ENCODE assay signal across 10 mouse cellular contexts in the genomic region with DNA sequence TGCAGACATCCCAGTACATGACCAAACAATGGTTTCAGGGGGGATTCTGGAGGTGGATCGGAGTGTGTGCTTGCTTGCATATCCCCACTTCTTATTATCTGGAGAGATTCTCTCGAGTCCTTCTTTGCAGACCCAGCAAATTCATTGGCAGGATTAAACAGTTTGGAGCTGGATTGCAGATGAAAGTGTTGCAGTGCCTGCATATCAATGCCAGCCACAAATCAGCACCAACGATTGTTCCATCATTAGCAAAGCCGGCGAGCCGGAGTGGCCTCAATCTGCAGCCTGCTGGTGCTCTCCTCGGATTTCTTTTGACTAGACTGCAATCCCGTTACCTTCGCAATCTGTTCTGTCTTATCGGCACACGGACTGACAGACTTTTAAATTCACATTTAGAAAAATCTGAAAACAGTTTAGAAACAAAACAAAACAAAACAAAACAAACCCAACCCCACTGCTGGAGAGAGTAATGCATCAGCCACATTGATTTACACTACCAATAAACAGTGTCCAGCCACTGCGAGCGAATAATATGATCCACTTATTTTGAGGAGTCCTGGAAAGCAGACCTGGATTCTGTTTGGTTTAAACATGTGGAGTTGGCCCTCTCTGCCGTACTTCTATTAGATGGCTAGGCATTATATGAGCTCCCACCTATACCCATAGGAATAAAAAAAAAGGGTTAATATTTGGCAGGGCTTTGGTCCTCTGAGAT.
A peak's percentile ranks its signal among the peaks of the same experiment; 100 is the strongest.
DNase-seq lines count a peak whose midpoint lies in the region; ATAC-seq lines count a peak whose summit lies in the region.
"Had no signal": no experiment of that assay in that cellular context is flagged by ENCODE, and none has a peak within 500 bp of the region (broad histone marks: within the 10 kb centered on the region; RNA-seq: fewer than 3 reads in every experiment).

No protein-coding gene starts in this region.

- H3K36me3 ChIP-seq in heart, embryonic 12.5 days = no peaks in the 10 kb centered on the region
- H3K36me3 ChIP-seq in heart, embryonic 10.5 days = no peaks in the 10 kb centered on the region
- no peaks in the 10 kb centered on the region for H3K36me3 ChIP-seq in hindbrain, embryonic 16.5 days (ENCODE audit: control insufficient read depth, insufficient read depth, low read length)

- no peak overlapping the region for H3K4me3 ChIP-seq in heart, embryonic 12.5 days
- no peak overlapping the region for H3K4me3 ChIP-seq in heart, embryonic 10.5 days
- peak overlapping the region; percentile 31 for H3K4me3 ChIP-seq in hindbrain, embryonic 16.5 days (ENCODE audit: low read length)
- H3K4me3 ChIP-seq: erythroblast, embryonic 14.5 days had no signal

- peaks cover 8% of the 10 kb centered on the region; the same call in 1 of the 2 replicates for H3K4me1 ChIP-seq in heart, embryonic 12.5 days (replicated peaks)
- H3K4me1 ChIP-seq in heart, embryonic 10.5 days = no peaks in the 10 kb centered on the region
- peaks cover 3% of the 10 kb centered on the region for H3K4me1 ChIP-seq in hindbrain, embryonic 16.5 days (ENCODE audit: control insufficient read depth, insufficient read depth, low read depth, low read length)

- peak overlapping the region; percentile 29 for H3K4me2 ChIP-seq in heart, embryonic 12.5 days
- H3K4me2 ChIP-seq in hindbrain, embryonic 16.5 days (ENCODE audit: low read length) = peak overlapping the region; percentile 59

- H3K27me3 ChIP-seq in heart, embryonic 12.5 days (replicated peaks) = no peaks in the 10 kb centered on the region
- no peaks in the 10 kb centered on the region for H3K27me3 ChIP-seq in heart, embryonic 10.5 days (ENCODE audit: insufficient read depth, poor library complexity, severe bottlenecking)
- no peaks in the 10 kb centered on the region for H3K27me3 ChIP-seq in hindbrain, embryonic 16.5 days (replicated peaks; ENCODE audit: control insufficient read depth, insufficient read depth, low read length)

- no peak for DNase-seq in heart, embryonic 10.5 days (ENCODE audit: low spot score)
- peak; percentile 21 for DNase-seq in right cerebral cortex, postnatal 4 days
- no peak for DNase-seq in right cerebral cortex, postnatal 36 days (ENCODE audit: low spot score in 2 of 2)
- peak; percentile 68 for DNase-seq in retina, postnatal 1 day
- no peak for DNase-seq in cerebellum, adult 9-11 months
- DNase-seq: adrenal gland, adult 2 months had no signal

- H3K9me3 ChIP-seq in heart, embryonic 12.5 days (replicated peaks) = no peaks in the 10 kb centered on the region
- H3K9me3 ChIP-seq in heart, embryonic 10.5 days = no peaks in the 10 kb centered on the region
- H3K9me3 ChIP-seq in hindbrain, embryonic 16.5 days (ENCODE audit: control insufficient read depth, low read length) = no peaks in the 10 kb centered on the region

- no peak for ATAC-seq in heart, embryonic 12.5 days (ENCODE audit: insufficient number of reproducible peaks, low FRiP score)
- ATAC-seq in hindbrain, embryonic 16.5 days = peak; percentile 82
- ATAC-seq in granulocyte monocyte progenitor cell, adult 5-6 weeks (replicated peaks; ENCODE audit: poor library complexity, severe bottlenecking) = no peak

- WGBS in heart, embryonic 12.5 days = 46% methylated on average over 14 of the region's 14 CpGs
- 57% methylated on average over 14 of the region's 14 CpGs for WGBS in heart, embryonic 10.5 days
- 21% methylated on average over 14 of the region's 14 CpGs for WGBS in hindbrain, embryonic 16.5 days

- no peak overlapping the region for H3K9ac ChIP-seq in heart, embryonic 12.5 days
- H3K9ac ChIP-seq in hindbrain, embryonic 16.5 days (ENCODE audit: low read depth, low read length) = peak overlapping the region; percentile 53

- H3K27ac ChIP-seq in heart, embryonic 12.5 days (ENCODE audit: poor library complexity, severe bottlenecking) = no peak overlapping the region
- H3K27ac ChIP-seq in heart, embryonic 10.5 days = no peak overlapping the region
- peak overlapping the region; percentile 51 for H3K27ac ChIP-seq in hindbrain, embryonic 16.5 days (ENCODE audit: low read depth, low read length)

Comparison
In these comparisons a context has a peak if more than half of its experiments do, and no peak if none do; other contexts are left out.
1. DNase-seq: peak in right cerebral cortex, postnatal 4 days (single experiment) and retina, postnatal 1 day (single experiment); none in heart, embryonic 10.5 days (single experiment), right cerebral cortex, postnatal 36 days (0 of 2) and cerebellum, adult 9-11 months (single experiment).